Mouse (Mus musculus) hindlimb bud, embryonic 11.5 days (tissue): ENCODE data around the gene Ttll12.

Source experiments
- DNase-seq: peaks from one replicate; pipeline ENCODE4 v3.0.0-alpha.2; 2012; ENCODE audit warnings: low read depth, low spot score; ENCODE audit errors: extremely low spot score

The Ttll12 gene

GRCm38 (mm10) chr15:83563857-83564651 is 30.9 kb downstream of the Ttll12 start:
- DNase-seq: no peak

GRCm38 (mm10) chr15:83563327-83563856 is 31.6 kb downstream of the Ttll12 start, which contains the start of the genes Tspo and Mcat:
Gene Tspo (plus strand): TSS chr15:83563592.
Gene Mcat (minus strand): TSS chr15:83563787.
- no peak for DNase-seq

- DNase-seq: no peak
These were observed 32.2 kb downstream of the Ttll12 start for GRCm38 (mm10) chr15:83562626-83563270.

GRCm38 (mm10) chr15:83560941-83561477 is 33.9 kb downstream of the Ttll12 start:
- DNase-seq: no peak

- peak; percentile 47 for DNase-seq
These were observed 39.6 kb downstream of the Ttll12 start for GRCm38 (mm10) chr15:83555161-83555974.

- DNase-seq: no peak
These were observed 41.1 kb downstream of the Ttll12 start for GRCm38 (mm10) chr15:83553831-83554230.

GRCm38 (mm10) chr15:83550137-83550536 is 44.8 kb downstream of the Ttll12 start:
- DNase-seq: no peak

- no peak for DNase-seq
These were observed 47.8 kb downstream of the Ttll12 start for GRCm38 (mm10) chr15:83547144-83547543.

GRCm38 (mm10) chr15:83546029-83546428 is 48.9 kb downstream of the Ttll12 start:
- DNase-seq: no peak

- no peak for DNase-seq
These were observed 53.2 kb downstream of the Ttll12 start for GRCm38 (mm10) chr15:83541647-83542287.

GRCm38 (mm10) chr15:83539905-83540304 is 55.1 kb downstream of the Ttll12 start:
- no peak for DNase-seq

GRCm38 (mm10) chr15:83538855-83539254 is 56.1 kb downstream of the Ttll12 start:
- no peak for DNase-seq

GRCm38 (mm10) chr15:83535890-83536231 is 59.1 kb downstream of the Ttll12 start:
- no peak for DNase-seq

- DNase-seq: no peak
These were observed 59.7 kb downstream of the Ttll12 start for GRCm38 (mm10) chr15:83534960-83535889.

GRCm38 (mm10) chr15:83532606-83533005 is 62.4 kb downstream of the Ttll12 start:
- no peak for DNase-seq

- no peak for DNase-seq
These were observed 62.9 kb downstream of the Ttll12 start for GRCm38 (mm10) chr15:83531961-83532469.

- no peak for DNase-seq
These were observed 64.3 kb downstream of the Ttll12 start for GRCm38 (mm10) chr15:83530688-83531087.

- DNase-seq: no peak
These were observed 64.7 kb downstream of the Ttll12 start for GRCm38 (mm10) chr15:83530233-83530632.

GRCm38 (mm10) chr15:83529765-83530164 is 65.2 kb downstream of the Ttll12 start:
- DNase-seq: no peak
